Mouse (Mus musculus): ENCODE data around the gene Sh3bgrl3. TPM values are rescaled to one million over a fixed set of nuclear protein-coding genes. Genes with fewer than 3 reads are reported as not detected.

Sh3bgrl3 gene
- polyA plus RNA-seq, 1 experiment: 375 TPM

- H3K4me3 ChIP-seq (ENCODE audit: insufficient read depth, poor library complexity, severe bottlenecking): no peak overlapping the region
- H3K36me3 ChIP-seq (ENCODE audit: control insufficient read depth, insufficient read depth): no peaks in the 10 kb centered on the region
- peaks cover 32% of the 10 kb centered on the region for H3K27me3 ChIP-seq (ENCODE audit: control insufficient read depth, insufficient read depth, insufficient read length)
- H3ac ChIP-seq (ENCODE audit: control insufficient read depth, insufficient read length, low read depth): no peak overlapping the region
- H3K79me2 ChIP-seq (ENCODE audit: control insufficient read depth, insufficient read depth): no peaks in the 10 kb centered on the region
- no peaks in the 10 kb centered on the region for H3K79me3 ChIP-seq (ENCODE audit: low read depth)
- TF ChIP-seq MAX (IDR thresholded peaks at IDR 0.05) (no peak), MYOG (IDR thresholded peaks at IDR 0.05; ENCODE audit: control insufficient read depth, extremely low read depth, insufficient read length) (no peak), MYOD1 (IDR thresholded peaks at IDR 0.05; ENCODE audit: control insufficient read depth, insufficient read length, low read depth) (no peak), CTCF (IDR thresholded peaks at IDR 0.05; ENCODE audit: control insufficient read depth, insufficient read depth, insufficient read length) (peak; percentile 46), CEBPB (IDR thresholded peaks at IDR 0.05; ENCODE audit: low read depth) (no peak)
These were observed 36.0 kb downstream of the Sh3bgrl3 start for GRCm38 (mm10) chr4:134092382-134093288.

- Histone ChIP-seq H3ac (ENCODE audit: control insufficient read depth, insufficient read length, low read depth) (no peak overlapping the region), H3K36me3 (ENCODE audit: control insufficient read depth, insufficient read depth) (no peaks in the 10 kb centered on the region), H3K27me3 (ENCODE audit: control insufficient read depth, insufficient read depth, insufficient read length) (peaks cover 34% of the 10 kb centered on the region), H3K4me3 (ENCODE audit: insufficient read depth, poor library complexity, severe bottlenecking) (no peak overlapping the region), H3K79me3 (ENCODE audit: low read depth) (no peaks in the 10 kb centered on the region), H3K79me2 (ENCODE audit: control insufficient read depth, insufficient read depth) (no peaks in the 10 kb centered on the region)
- TF ChIP-seq CEBPB (IDR thresholded peaks at IDR 0.05; ENCODE audit: low read depth) (no peak), MYOD1 (IDR thresholded peaks at IDR 0.05; ENCODE audit: control insufficient read depth, insufficient read length, low read depth) (no peak), USF1 (IDR thresholded peaks at IDR 0.05; ENCODE audit: low read depth) (no peak), FOSL1 (IDR thresholded peaks at IDR 0.05; ENCODE audit: insufficient read depth, low read length, poor library complexity, severe bottlenecking) (no peak)
These were observed 37.4 kb downstream of the Sh3bgrl3 start for GRCm38 (mm10) chr4:134091225-134091529.

- TF ChIP-seq CEBPB (IDR thresholded peaks at IDR 0.05; ENCODE audit: low read depth) (no peak), USF1 (IDR thresholded peaks at IDR 0.05; ENCODE audit: low read depth) (no peak), MYOD1 (IDR thresholded peaks at IDR 0.05; ENCODE audit: control insufficient read depth, insufficient read length, low read depth) (no peak), MYOG (IDR thresholded peaks at IDR 0.05; ENCODE audit: control insufficient read depth, extremely low read depth, insufficient read length) (no peak), CTCF (IDR thresholded peaks at IDR 0.05; ENCODE audit: control insufficient read depth, insufficient read depth, insufficient read length) (no peak), MAX (IDR thresholded peaks at IDR 0.05) (no peak), FOSL1 (IDR thresholded peaks at IDR 0.05; ENCODE audit: insufficient read depth, low read length, poor library complexity, severe bottlenecking) (no peak)
- Histone ChIP-seq H3ac (ENCODE audit: control insufficient read depth, insufficient read length, low read depth) (no peak overlapping the region), H3K79me3 (ENCODE audit: low read depth) (no peaks in the 10 kb centered on the region), H3K27me3 (ENCODE audit: control insufficient read depth, insufficient read depth, insufficient read length) (peaks cover 34% of the 10 kb centered on the region), H3K4me3 (ENCODE audit: insufficient read depth, poor library complexity, severe bottlenecking) (no peak overlapping the region), H3K79me2 (ENCODE audit: control insufficient read depth, insufficient read depth) (no peaks in the 10 kb centered on the region), H3K36me3 (ENCODE audit: control insufficient read depth, insufficient read depth) (no peaks in the 10 kb centered on the region)
These were observed 37.9 kb downstream of the Sh3bgrl3 start for GRCm38 (mm10) chr4:134090521-134091224.

GRCm38 (mm10) chr4:134089029-134089428 lies 39.6 kb downstream of the Sh3bgrl3 start:
- H3K36me3 ChIP-seq (ENCODE audit: control insufficient read depth, insufficient read depth): no peaks in the 10 kb centered on the region
- no peaks in the 10 kb centered on the region for H3K79me3 ChIP-seq (ENCODE audit: low read depth)
- TF ChIP-seq MYOD1 (IDR thresholded peaks at IDR 0.05; ENCODE audit: control insufficient read depth, insufficient read length, low read depth) (no peak), MAX (IDR thresholded peaks at IDR 0.05) (no peak), CEBPB (IDR thresholded peaks at IDR 0.05; ENCODE audit: low read depth) (no peak), CTCF (IDR thresholded peaks at IDR 0.05; ENCODE audit: control insufficient read depth, insufficient read depth, insufficient read length) (no peak), MYOG (IDR thresholded peaks at IDR 0.05; ENCODE audit: control insufficient read depth, extremely low read depth, insufficient read length) (no peak)

GRCm38 (mm10) chr4:134087412-134087811 lies 41.2 kb downstream of the Sh3bgrl3 start:
- Histone ChIP-seq H3K79me2 (ENCODE audit: control insufficient read depth, insufficient read depth) (no peaks in the 10 kb centered on the region), H3K4me3 (ENCODE audit: insufficient read depth, poor library complexity, severe bottlenecking) (no peak overlapping the region), H3K79me3 (ENCODE audit: low read depth) (no peaks in the 10 kb centered on the region), H3K36me3 (ENCODE audit: control insufficient read depth, insufficient read depth) (no peaks in the 10 kb centered on the region), H3K27me3 (ENCODE audit: control insufficient read depth, insufficient read depth, insufficient read length) (peaks cover 15% of the 10 kb centered on the region), H3ac (ENCODE audit: control insufficient read depth, insufficient read length, low read depth) (no peak overlapping the region)
- TF ChIP-seq CTCF (IDR thresholded peaks at IDR 0.05; ENCODE audit: control insufficient read depth, insufficient read depth, insufficient read length) (peak; percentile 53), MYOD1 (IDR thresholded peaks at IDR 0.05; ENCODE audit: control insufficient read depth, insufficient read length, low read depth) (no peak)

More at GRCm38 (mm10) chr4:134089029-134089428, 39.6 kb downstream of the Sh3bgrl3 start:
- Histone ChIP-seq H3ac (ENCODE audit: control insufficient read depth, insufficient read length, low read depth) (no peak overlapping the region), H3K79me2 (ENCODE audit: control insufficient read depth, insufficient read depth) (no peaks in the 10 kb centered on the region), H3K4me3 (ENCODE audit: insufficient read depth, poor library complexity, severe bottlenecking) (no peak overlapping the region), H3K27me3 (ENCODE audit: control insufficient read depth, insufficient read depth, insufficient read length) (peaks cover 26% of the 10 kb centered on the region)

- H3K4me3 ChIP-seq (ENCODE audit: insufficient read depth, poor library complexity, severe bottlenecking): no peak overlapping the region
- H3ac ChIP-seq (ENCODE audit: control insufficient read depth, insufficient read length, low read depth): no peak overlapping the region
- peaks cover 22% of the 10 kb centered on the region for H3K27me3 ChIP-seq (ENCODE audit: control insufficient read depth, insufficient read depth, insufficient read length)
- H3K79me3 ChIP-seq (ENCODE audit: low read depth): no peaks in the 10 kb centered on the region
- H3K36me3 ChIP-seq (ENCODE audit: control insufficient read depth, insufficient read depth): no peaks in the 10 kb centered on the region
- no peak for TF ChIP-seq USF1 (IDR thresholded peaks at IDR 0.05; ENCODE audit: low read depth)
- no peak for TF ChIP-seq FOSL1 (IDR thresholded peaks at IDR 0.05; ENCODE audit: insufficient read depth, low read length, poor library complexity, severe bottlenecking)
- no peak for TF ChIP-seq MYOG (IDR thresholded peaks at IDR 0.05; ENCODE audit: control insufficient read depth, extremely low read depth, insufficient read length)
- TF ChIP-seq CEBPB (IDR thresholded peaks at IDR 0.05; ENCODE audit: low read depth): no peak
- no peak for TF ChIP-seq CTCF (IDR thresholded peaks at IDR 0.05; ENCODE audit: control insufficient read depth, insufficient read depth, insufficient read length)
- no peak for TF ChIP-seq MYOD1 (IDR thresholded peaks at IDR 0.05; ENCODE audit: control insufficient read depth, insufficient read length, low read depth)
- TF ChIP-seq MAX (IDR thresholded peaks at IDR 0.05): no peak
- no peaks in the 10 kb centered on the region for H3K79me2 ChIP-seq (ENCODE audit: control insufficient read depth, insufficient read depth)
These were observed 43.6 kb downstream of the Sh3bgrl3 start for GRCm38 (mm10) chr4:134084999-134085398.

All from C2C12 (cell line).